Mouse (Mus musculus): Measurements from ENCODE around the gene Thada.

Thada gene

GRCm38 (mm10) chr17:84465753-84466608 lies at the start of gene Thada:
Gene Thada (minus strand): TSS chr17:84466205.
- peak; percentile 99 for DNase-seq (ENCODE audit: extremely low spot score)

DNA sequence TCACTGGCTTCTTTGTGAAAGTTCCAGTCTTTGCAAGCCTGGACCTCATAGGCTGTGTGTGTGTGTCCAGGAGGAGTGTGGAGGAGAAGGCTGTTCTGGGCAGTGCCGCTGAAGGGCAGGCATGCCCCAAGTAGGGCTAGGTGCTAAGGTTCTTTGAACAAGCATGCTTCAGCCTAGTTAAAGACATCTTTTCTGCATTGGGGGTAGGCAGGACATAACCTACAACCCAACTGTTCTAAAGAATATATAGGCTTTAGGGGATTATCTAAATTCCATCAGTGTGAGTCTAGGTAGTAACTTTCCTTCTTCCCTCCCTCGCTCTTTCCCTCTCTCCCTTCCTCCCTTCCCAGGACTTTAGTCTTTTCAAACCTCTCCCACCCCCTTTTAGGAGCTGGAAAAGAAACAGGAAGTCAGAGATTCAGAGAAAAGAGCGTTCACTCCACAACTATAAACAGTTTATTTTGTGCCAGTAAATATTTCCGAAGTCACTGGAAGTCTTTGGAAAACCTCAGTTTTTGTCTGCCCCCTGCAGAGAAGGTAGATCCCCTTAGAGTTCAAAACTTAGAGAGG lies 46.6 kb upstream of the Thada start:
- no peak for DNase-seq (ENCODE audit: extremely low spot score)

DNA sequence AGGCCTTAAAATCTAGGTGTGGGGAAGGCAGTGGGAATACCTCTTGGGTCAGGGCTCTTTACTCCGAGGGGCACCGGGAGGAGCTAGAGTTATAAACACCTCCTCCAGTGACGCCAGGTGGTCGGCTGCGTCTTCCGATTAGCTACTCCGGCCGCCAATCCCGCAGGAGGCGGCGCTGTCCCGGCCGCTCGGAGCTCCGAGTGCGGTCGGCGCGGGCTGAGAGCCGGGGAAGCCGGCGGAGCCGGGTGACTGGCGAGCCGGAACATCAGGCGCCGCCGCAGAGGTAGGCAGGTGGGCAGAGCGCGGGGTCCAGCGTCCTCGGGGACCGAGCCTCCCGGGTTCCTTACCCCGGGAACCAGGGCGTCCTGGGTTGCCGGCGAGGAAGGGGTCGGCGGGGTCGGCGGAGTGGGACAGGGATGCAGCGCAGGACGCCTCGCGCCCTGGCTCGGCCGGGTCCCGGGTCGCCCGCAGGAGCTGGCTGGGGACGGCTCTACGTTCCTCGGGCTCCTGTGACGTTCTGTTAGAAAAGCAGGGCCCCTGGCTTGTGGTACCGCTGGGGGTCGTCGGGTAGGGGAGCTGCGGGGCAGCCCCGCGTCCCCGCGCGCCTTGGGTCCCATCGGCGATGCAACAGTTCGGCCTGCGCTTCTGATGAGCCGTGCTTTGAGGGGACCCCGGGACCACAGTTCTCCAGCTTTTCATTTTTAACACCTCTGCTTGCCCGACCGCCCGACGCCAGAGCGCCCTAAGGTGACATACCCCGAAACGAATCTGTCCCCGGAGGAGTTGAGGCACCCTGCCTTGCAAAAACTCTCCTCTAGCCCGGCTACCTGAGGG lies 45.9 kb upstream of the Thada start, which contains the start of gene Plekhh2:
Gene Plekhh2, plus strand, starts transcription at position 214 of the 834 bp plus-strand sequence.
- DNase-seq (ENCODE audit: extremely low spot score), result peak; percentile 86

DNA sequence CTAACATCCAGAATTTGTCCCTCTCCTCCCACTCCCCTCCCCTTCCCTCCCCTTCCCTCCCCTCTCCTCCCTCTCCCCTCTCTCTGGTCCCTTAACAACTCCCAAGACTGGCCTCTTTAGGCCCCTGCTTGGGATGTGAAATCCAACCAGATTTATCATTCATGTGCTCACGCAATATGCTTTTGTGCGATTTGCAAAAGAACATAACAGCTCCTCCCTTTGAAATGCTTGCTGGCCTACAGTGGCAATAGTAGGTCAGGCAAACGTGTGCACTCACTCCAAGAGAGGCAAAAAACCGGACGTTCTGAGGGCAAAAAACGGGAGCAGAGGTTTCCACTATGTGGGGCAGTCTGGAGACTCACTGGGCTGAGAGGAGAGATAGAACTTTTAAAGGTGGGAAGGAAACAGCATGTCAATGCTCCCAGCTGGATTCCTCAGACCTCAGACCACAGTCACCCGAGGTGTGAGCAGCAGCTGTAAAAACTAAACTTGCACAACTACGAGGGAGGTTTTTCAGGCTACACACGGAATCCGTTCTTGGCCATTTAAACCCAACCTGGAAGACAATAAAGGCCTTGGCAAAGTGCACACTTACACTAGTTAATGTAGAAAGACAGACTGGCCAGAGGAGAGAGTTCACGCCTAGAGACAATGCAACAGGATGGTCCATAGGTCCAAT lies 45.1 kb upstream of the Thada start:
- DNase-seq (ENCODE audit: extremely low spot score), result no peak

- no peak for DNase-seq (ENCODE audit: extremely low spot score)
Observed at GRCm38 (mm10) chr17:84510355-84510754, 44.4 kb upstream of the Thada start.

DNA sequence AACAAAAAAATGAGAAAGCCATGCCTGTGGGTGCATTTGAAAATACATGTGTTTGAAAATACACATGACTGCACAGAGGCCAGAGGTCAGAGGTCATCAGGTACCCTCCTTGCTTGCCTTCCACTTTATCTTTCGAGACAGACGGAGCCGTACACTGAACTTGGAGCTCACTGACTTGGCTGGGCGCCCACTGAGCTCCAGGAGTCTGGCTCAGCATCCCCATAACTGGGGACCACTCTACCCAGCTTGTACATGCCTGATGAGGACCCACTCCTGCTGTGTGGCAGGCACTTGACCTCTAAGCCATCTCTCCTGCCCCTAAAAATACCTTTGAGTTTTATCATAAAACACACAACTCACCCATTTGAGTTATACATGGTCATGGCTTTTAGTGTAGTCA lies 43.2 kb upstream of the Thada start:
- no peak for DNase-seq (ENCODE audit: extremely low spot score)

DNA sequence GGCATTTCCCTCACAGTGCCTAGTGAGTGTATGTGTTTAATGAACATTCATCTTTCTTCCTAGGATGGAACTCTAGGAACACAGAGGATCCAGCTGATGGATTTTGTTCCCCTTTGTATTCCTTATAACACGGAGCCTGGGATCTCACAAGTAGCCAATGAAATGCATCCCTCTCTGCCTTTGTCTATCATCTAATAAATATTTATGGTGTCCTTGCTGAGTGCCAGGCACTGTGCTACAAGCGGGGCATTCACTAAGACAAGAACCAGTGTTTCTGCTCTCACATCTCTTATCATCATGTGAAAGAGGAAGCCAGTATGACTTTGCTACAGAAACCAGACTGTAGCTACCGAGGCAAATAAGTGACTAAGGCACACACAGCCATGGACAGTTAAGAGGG lies 42.7 kb upstream of the Thada start:
- DNase-seq (ENCODE audit: extremely low spot score), result no peak

- DNase-seq (ENCODE audit: extremely low spot score), result no peak
Observed at GRCm38 (mm10) chr17:84505922-84506321, 39.9 kb upstream of the Thada start.

- no peak for DNase-seq (ENCODE audit: extremely low spot score)
Observed at GRCm38 (mm10) chr17:84502341-84502740, 36.3 kb upstream of the Thada start.

DNA sequence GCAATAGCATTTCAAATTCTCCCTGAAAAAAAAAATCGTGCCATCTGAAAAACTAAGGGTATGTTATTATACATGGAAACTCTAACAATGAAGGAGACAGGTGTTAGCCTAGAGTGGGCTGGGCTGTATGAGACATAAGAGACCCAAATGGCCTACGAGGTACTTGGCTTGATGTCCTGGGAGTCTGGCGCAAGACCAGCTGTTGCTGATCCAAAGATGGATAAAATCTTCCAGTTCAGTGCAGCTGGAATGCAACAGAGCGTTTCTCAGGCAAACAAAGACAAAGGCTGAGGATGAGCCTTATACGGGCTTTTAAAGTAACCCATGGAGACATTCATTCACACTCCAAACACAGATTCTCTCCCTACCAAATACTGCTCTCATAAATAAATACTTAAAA lies 32.6 kb upstream of the Thada start:
- no peak for DNase-seq (ENCODE audit: extremely low spot score)

- DNase-seq (ENCODE audit: extremely low spot score), result no peak
Observed at GRCm38 (mm10) chr17:84497972-84498604, 32.1 kb upstream of the Thada start.

DNA sequence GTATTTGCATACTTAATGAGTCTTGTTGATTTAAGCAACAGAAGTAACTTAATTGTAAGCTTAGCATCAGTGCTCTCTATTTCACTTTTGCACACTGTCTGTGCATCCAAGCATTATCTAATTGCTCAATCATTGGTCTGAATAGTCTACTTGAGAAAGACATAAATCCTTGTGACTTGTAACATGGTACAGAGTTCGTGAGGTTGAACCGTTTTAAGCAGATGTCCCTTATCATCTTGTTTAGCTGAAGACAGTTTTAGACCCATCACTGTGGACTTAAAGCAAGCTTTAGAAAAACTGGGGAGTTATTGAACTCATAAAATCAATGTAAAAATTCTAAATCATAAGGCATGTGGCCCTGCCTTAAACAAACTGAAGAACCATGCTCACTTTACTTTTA lies 31.6 kb upstream of the Thada start:
- no peak for DNase-seq (ENCODE audit: extremely low spot score)

- no peak for DNase-seq (ENCODE audit: extremely low spot score)
Observed at GRCm38 (mm10) chr17:84497026-84497425, 31.0 kb upstream of the Thada start.

DNA sequence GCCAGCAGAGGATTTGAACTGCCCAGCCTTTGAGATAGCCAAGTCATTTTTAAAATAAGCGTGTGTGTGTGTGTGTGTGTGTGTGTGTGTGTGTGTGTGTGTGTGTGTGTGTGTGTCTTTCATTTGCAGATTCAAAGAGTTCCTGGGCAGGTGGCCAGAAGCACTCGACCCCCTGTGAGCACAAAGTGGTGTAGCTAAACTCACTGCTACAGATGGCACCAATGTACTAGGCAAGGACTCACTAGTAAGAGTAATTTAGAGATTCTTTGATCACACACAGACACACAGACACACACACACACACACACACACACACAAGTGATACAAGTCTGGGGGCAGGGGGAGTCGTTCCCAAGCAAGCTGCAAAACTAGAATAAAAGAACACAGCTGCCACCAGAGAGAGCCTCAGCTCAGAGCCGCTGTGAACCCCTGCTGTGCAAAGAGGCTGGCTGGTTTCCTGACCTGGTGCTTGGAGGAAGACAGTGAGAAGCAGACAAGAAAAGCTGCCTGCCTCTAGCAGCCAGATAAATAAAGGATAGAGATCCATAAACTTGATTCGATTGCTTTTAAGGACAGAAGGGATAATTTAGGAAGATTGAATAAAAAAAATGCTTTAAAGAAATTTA lies 26.4 kb upstream of the Thada start:
- no peak for DNase-seq (ENCODE audit: extremely low spot score)

- no peak for DNase-seq (ENCODE audit: extremely low spot score)
Observed at GRCm38 (mm10) chr17:84487415-84487814, 21.4 kb upstream of the Thada start.

DNA sequence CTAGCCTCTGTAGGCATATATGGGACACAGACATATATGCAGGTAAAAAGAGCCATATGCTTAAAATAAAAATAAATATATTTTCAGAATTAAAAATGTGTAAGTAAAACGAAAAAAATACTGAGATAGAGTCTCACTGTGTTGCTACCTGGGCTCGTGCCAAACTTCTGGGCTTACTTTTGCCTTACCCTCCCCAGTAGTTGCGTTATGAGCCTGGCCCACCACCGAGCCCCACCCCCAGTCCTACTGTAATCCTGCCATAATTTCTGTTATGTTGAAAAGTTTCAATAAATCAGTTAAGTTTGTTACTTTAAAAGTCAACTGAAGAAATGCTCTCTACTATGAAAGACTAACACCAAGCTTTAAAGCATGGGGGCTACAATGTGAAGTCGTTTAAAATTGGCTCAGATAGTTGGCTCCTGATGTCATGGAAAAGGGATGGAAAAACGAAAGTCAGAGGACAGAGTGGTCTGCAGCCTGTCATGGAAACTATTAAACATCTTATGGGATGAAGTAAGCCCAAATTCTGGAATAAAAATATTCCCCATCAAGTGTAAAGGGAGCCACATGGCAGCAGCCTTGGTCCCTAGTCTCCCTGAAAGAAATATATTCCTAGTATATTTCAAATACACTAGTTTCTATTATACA lies 17.8 kb upstream of the Thada start:
- no peak for DNase-seq (ENCODE audit: extremely low spot score)

- DNase-seq (ENCODE audit: extremely low spot score), result no peak
Observed at GRCm38 (mm10) chr17:84482831-84483230, 16.8 kb upstream of the Thada start.

- DNase-seq (ENCODE audit: extremely low spot score), result peak; percentile 55
Observed at GRCm38 (mm10) chr17:84480464-84481355, 14.7 kb upstream of the Thada start.

DNA sequence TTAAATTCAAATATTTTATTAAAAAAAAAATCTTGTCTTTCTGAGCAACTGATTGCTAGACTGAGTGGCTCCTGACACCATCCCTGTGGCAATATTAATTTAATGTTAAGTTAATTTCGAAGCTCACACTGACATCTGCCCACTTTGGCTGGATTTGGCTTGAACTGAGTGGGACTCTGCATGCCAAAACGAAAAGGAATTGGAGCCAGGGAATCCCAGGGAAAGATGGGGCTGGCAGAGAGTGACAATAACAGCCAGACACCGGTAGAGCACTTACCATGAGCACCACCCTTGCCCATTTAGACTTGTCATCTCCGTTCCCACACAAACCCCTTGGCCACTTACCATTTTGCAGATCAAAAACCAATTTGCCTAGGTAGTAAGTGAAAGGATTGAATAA lies 12.3 kb upstream of the Thada start:
- DNase-seq (ENCODE audit: extremely low spot score), result no peak
